Mouse (Mus musculus) hematopoietic multipotent progenitor cell, adult 10-12 weeks (in vitro differentiated cells): Measurements from ENCODE around the gene Wdr77. TPM values are rescaled to one million over a fixed set of nuclear protein-coding genes. Genes with fewer than 3 reads are reported as not detected.

Source experiments
- polyA plus RNA-seq: library from polyadenylated mRNA; stranded (reverse); fragments of >175 nt; gene quantifications from 2 replicates; pipeline ENCODE4 v1.2.3, GENCODE M21; 2012; ENCODE audit warnings: low replicate concordance

Gene Wdr77
- 20.7 and 70.2 TPM in 2 replicates for polyA plus RNA-seq

GRCm38 (mm10) chr3:105958974-105959580, at the start of gene Wdr77:
Gene Wdr77 (plus strand): TSS chr3:105959369.

GRCm38 (mm10) chr3:105932240-105933071, 26.7 kb upstream of the Wdr77 start, which contains the start of gene I830077J02Rik:
Gene I830077J02Rik (minus strand): TSS chr3:105932664.

GRCm38 (mm10) chr3:105959999-105960398, 830 bp downstream of the Wdr77 start, which contains the start of gene Atp5f1:
Gene Atp5f1 (minus strand): TSS chr3:105960099.

GRCm38 (mm10) chr3:105973411-105973810, 14.2 kb downstream of the Wdr77 start, which contains the start of gene Ovgp1:
Gene Ovgp1 (plus strand): TSS chr3:105973711.

GRCm38 (mm10) chr3:106014546-106014945, 55.4 kb downstream of the Wdr77 start, which contains the start of gene Pifo:
Gene Pifo (minus strand): TSS chr3:106014646.

Other genes starting within 250 kb of the Wdr77 start
- gene Rap1a, start 158.0 kb upstream of the Wdr77 start, polyA plus RNA-seq = 13.7 and 35.1 TPM in 2 replicates
- 0.16 and 0.17 TPM in 2 replicates for gene Adora3, start 88.5 kb upstream of the Wdr77 start, polyA plus RNA-seq
- gene Tmigd3, start 88.5 kb upstream of the Wdr77 start, polyA plus RNA-seq = not detected in 2 replicates
- gene I830077J02Rik, start 26.7 kb upstream of the Wdr77 start, polyA plus RNA-seq = 6.1 and 7.3 TPM in 2 replicates
- gene Atp5f1, start 730 bp downstream of the Wdr77 start, polyA plus RNA-seq = 70.9 and 86.6 TPM in 2 replicates
- 1.5 and 2.3 TPM in 2 replicates for gene Ovgp1, start 14.3 kb downstream of the Wdr77 start, polyA plus RNA-seq
- gene Pifo, start 55.3 kb downstream of the Wdr77 start, polyA plus RNA-seq = not detected in 2 replicates
- 0.25 TPM in 1 of 2 replicates, not detected in the other for gene Chil5, start 73.4 kb downstream of the Wdr77 start, polyA plus RNA-seq
- not detected in 2 replicates for gene Chia1, start 153.9 kb downstream of the Wdr77 start, polyA plus RNA-seq
- gene Chil3, start 208.2 kb downstream of the Wdr77 start, polyA plus RNA-seq = 0.85 and 1.7 TPM in 2 replicates